Mouse (Mus musculus) forebrain, embryonic 11.5 days (tissue): ENCODE results near the gene Ptpn13. TPM values are rescaled to one million over a fixed set of nuclear protein-coding genes. Genes with fewer than 3 reads are reported as not detected.

Source experiments
- ATAC-seq: fragments of 200-750 bp; cut with Nextera tagmentation; replicated peaks from 2 replicates; pipeline ENCODE4 v1.8.0; 2017; ENCODE audit warnings: moderate TSS enrichment; ENCODE audit not compliant: low FRiP score
- DNase-seq: peaks from one replicate; pipeline ENCODE4 v3.0.0-alpha.2; 2017; ENCODE audit warnings: low spot score
- H3K27ac ChIP-seq: fragments of 300-500 bp; sonication (generic); 2 replicates; pipeline ENCODE4 v1.5.1; 2014; ENCODE audit warnings: low read depth, low read length
- H3K27me3 ChIP-seq: fragments of 300-500 bp; sonication (generic); 2 replicates; pipeline ENCODE4 v1.6.1; 2014; ENCODE audit warnings: mild to moderate bottlenecking, low read length, mixed read lengths; ENCODE audit not compliant: control insufficient read depth, insufficient read depth
- H3K36me3 ChIP-seq: fragments of 300-500 bp; sonication (generic); 2 replicates; pipeline ENCODE4 v1.6.1; 2014; ENCODE audit warnings: mild to moderate bottlenecking, low read length, moderate library complexity, mixed read lengths; ENCODE audit not compliant: control insufficient read depth, insufficient read depth
- H3K4me1 ChIP-seq: fragments of 300-500 bp; sonication (generic); replicated peaks from 2 replicates; pipeline ENCODE4 v1.6.1; 2014; ENCODE audit warnings: low read length, mixed read lengths; ENCODE audit not compliant: control insufficient read depth, insufficient read depth
- H3K4me2 ChIP-seq: fragments of 300-500 bp; sonication (generic); 2 replicates; pipeline ENCODE4 v1.6.1; 2014; ENCODE audit warnings: low read depth, mild to moderate bottlenecking, low read length, moderate library complexity, mixed read lengths; ENCODE audit not compliant: severe bottlenecking
- H3K4me3 ChIP-seq: fragments of 300-500 bp; sonication (generic); 2 replicates; pipeline ENCODE4 v1.5.1; 2014; ENCODE audit warnings: low read depth, low read length
- H3K9ac ChIP-seq: fragments of 300-500 bp; sonication (generic); 2 replicates; pipeline ENCODE4 v1.6.1; 2014; ENCODE audit warnings: low read length
- H3K9me3 ChIP-seq: fragments of 300-500 bp; sonication (generic); 2 replicates; pipeline ENCODE4 v1.6.1; 2016; ENCODE audit warnings: low read length, mixed read lengths; ENCODE audit not compliant: control insufficient read depth
- WGBS: fragments of 180-500 bp; shearing (Covaris S2); extraction: QIAGEN DNeasy Blood & Tissue Kit; methylation state at CpG from one replicate; pipeline ENCODE4 v1.1.7; 2014; 5-methylcytosine and 5-hydroxymethylcytosine counted together
- polyA plus RNA-seq: library from polyadenylated mRNA; unstranded; fragments of >200 nt; fragmentation: Nextera tagmentation; extraction: Ambion mirVana; gene quantifications from 2 replicates; pipeline ENCODE4 v1.2.1, GENCODE M21; 2014

Ptpn13 gene
- polyA plus RNA-seq, 1 experiment from 2014 or later = 20.3 TPM

- Histone ChIP-seq H3K9ac (peak overlapping the region; percentile 85), H3K9me3 (no peaks in the 10 kb centered on the region), H3K27me3 (no peaks in the 10 kb centered on the region), H3K4me2 (peak overlapping the region; percentile 76), H3K4me1 (peaks cover 4% of the 10 kb centered on the region), H3K4me3 (peak overlapping the region; percentile 91), H3K36me3 (no peaks in the 10 kb centered on the region), H3K27ac (no peak overlapping the region)
- DNase-seq (no peak), ATAC-seq (no peak)
- 15% methylated on average over 9 of the region's 9 CpGs for WGBS
These were observed 1.3 kb downstream of the Ptpn13 start for GRCm38 (mm10) chr5:103426250-103426649.

- H3K9me3 ChIP-seq = no peaks in the 10 kb centered on the region
- 68% methylated on average over 3 of the region's 3 CpGs for WGBS
These were observed 6.0 kb downstream of the Ptpn13 start for GRCm38 (mm10) chr5:103430986-103431385.

GRCm38 (mm10) chr5:103431479-103431878 lies 6.5 kb downstream of the Ptpn13 start:
- WGBS = 76% methylated on average over 3 of the region's 3 CpGs
- Histone ChIP-seq H3K4me2 (no peak overlapping the region), H3K4me3 (no peak overlapping the region), H3K36me3 (no peaks in the 10 kb centered on the region), H3K9ac (no peak overlapping the region), H3K4me1 (peaks cover 7% of the 10 kb centered on the region; the same call in 1 of the 2 replicates), H3K9me3 (no peaks in the 10 kb centered on the region), H3K27me3 (no peaks in the 10 kb centered on the region), H3K27ac (no peak overlapping the region)
- DNase-seq (no peak), ATAC-seq (no peak)

More at GRCm38 (mm10) chr5:103430986-103431385, 6.0 kb downstream of the Ptpn13 start:
- H3K27me3 ChIP-seq = no peaks in the 10 kb centered on the region
- no peak overlapping the region for H3K27ac ChIP-seq
- no peaks in the 10 kb centered on the region for H3K36me3 ChIP-seq
- no peak overlapping the region for H3K4me2 ChIP-seq
- no peak for DNase-seq
- ATAC-seq = no peak
- no peak overlapping the region for H3K9ac ChIP-seq
- H3K4me1 ChIP-seq = peaks cover 2% of the 10 kb centered on the region; the same call in 1 of the 2 replicates
- no peak overlapping the region for H3K4me3 ChIP-seq

- Histone ChIP-seq H3K9me3 (no peaks in the 10 kb centered on the region), H3K4me2 (peak overlapping the region; percentile 22), H3K4me3 (no peak overlapping the region), H3K9ac (peak overlapping the region; percentile 5; the same call in 1 of the 2 replicates), H3K36me3 (no peaks in the 10 kb centered on the region), H3K27ac (no peak overlapping the region), H3K4me1 (peaks cover 8% of the 10 kb centered on the region; the same call in 1 of the 2 replicates), H3K27me3 (no peaks in the 10 kb centered on the region)
- DNase-seq = no peak
- 9% methylated on average over 19 of the region's 19 CpGs for WGBS
- ATAC-seq = peak; percentile 33; the same call in 1 of the 2 replicates
These were observed 11.3 kb downstream of the Ptpn13 start for GRCm38 (mm10) chr5:103436039-103436944.

GRCm38 (mm10) chr5:103437714-103438113 lies 12.7 kb downstream of the Ptpn13 start:
- H3K4me1 ChIP-seq = peaks cover 13% of the 10 kb centered on the region
- H3K36me3 ChIP-seq = no peaks in the 10 kb centered on the region
- 49% methylated on average over 3 of the region's 3 CpGs for WGBS
- H3K9me3 ChIP-seq = no peaks in the 10 kb centered on the region
- no peak overlapping the region for H3K27ac ChIP-seq
- H3K9ac ChIP-seq = no peak overlapping the region
- no peak for DNase-seq
- H3K4me3 ChIP-seq = no peak overlapping the region
- no peak overlapping the region for H3K4me2 ChIP-seq
- no peak for ATAC-seq
- no peaks in the 10 kb centered on the region for H3K27me3 ChIP-seq

- no peaks in the 10 kb centered on the region for H3K9me3 ChIP-seq
- H3K4me3 ChIP-seq = no peak overlapping the region
- DNase-seq (no peak), ATAC-seq (0 out of 2 replicates have a peak, but pooled peaks have one; percentile 11)
- no peak overlapping the region for H3K27ac ChIP-seq
- H3K9ac ChIP-seq = no peak overlapping the region
- no peaks in the 10 kb centered on the region for H3K27me3 ChIP-seq
- 81% methylated on average over 11 of the region's 11 CpGs for WGBS
- no peak overlapping the region for H3K4me2 ChIP-seq
- H3K4me1 ChIP-seq = peaks cover 13% of the 10 kb centered on the region
- no peaks in the 10 kb centered on the region for H3K36me3 ChIP-seq
These were observed 14.2 kb downstream of the Ptpn13 start for GRCm38 (mm10) chr5:103439171-103439570.

- Histone ChIP-seq H3K27me3 (no peaks in the 10 kb centered on the region), H3K9ac (no peak overlapping the region), H3K4me2 (no peak overlapping the region), H3K36me3 (no peaks in the 10 kb centered on the region), H3K4me1 (peaks cover 13% of the 10 kb centered on the region), H3K4me3 (no peak overlapping the region), H3K27ac (no peak overlapping the region), H3K9me3 (no peaks in the 10 kb centered on the region)
- DNase-seq = no peak
- ATAC-seq = no peak
- WGBS = 90% methylated on average over 11 of the region's 11 CpGs
These were observed 15.7 kb downstream of the Ptpn13 start for GRCm38 (mm10) chr5:103440418-103441276.

GRCm38 (mm10) chr5:103441706-103442105 lies 16.7 kb downstream of the Ptpn13 start:
- WGBS = 7% methylated on average over 4 of the region's 4 CpGs
- peaks cover 5% of the 10 kb centered on the region for H3K4me1 ChIP-seq

More at GRCm38 (mm10) chr5:103441706-103442105, 16.7 kb downstream of the Ptpn13 start:
- H3K4me3 ChIP-seq = no peak overlapping the region
- 0 out of 2 replicates have a peak overlapping the region, but pooled peaks have one; percentile 25 for H3K27ac ChIP-seq
- DNase-seq (no peak), ATAC-seq (no peak)
- no peak overlapping the region for H3K9ac ChIP-seq
- H3K4me2 ChIP-seq = peak overlapping the region; percentile 5; the same call in 1 of the 2 replicates
- no peaks in the 10 kb centered on the region for H3K36me3 ChIP-seq
- no peaks in the 10 kb centered on the region for H3K9me3 ChIP-seq
- no peaks in the 10 kb centered on the region for H3K27me3 ChIP-seq
